Mouse (Mus musculus): ENCODE results near the gene Rbm24. TPM values are rescaled to one million over a fixed set of nuclear protein-coding genes. Genes with fewer than 3 reads are reported as not detected.

Rbm24 gene
- polyA plus RNA-seq, 1 experiment from 2014 or later: 2.1 TPM

- no peaks in the 10 kb centered on the region for H3K9me3 ChIP-seq (replicated peaks)
- no peak for DNase-seq (ENCODE audit: low spot score)
- no peak overlapping the region for H3K27ac ChIP-seq (replicated peaks)
- WGBS: 58% methylated on average over 4 of the region's 4 CpGs
- H3K27me3 ChIP-seq (ENCODE audit: low read depth, poor library complexity, severe bottlenecking): no peaks in the 10 kb centered on the region
- H3K4me3 ChIP-seq: no peak overlapping the region
- H3K36me3 ChIP-seq: no peaks in the 10 kb centered on the region
- H3K4me1 ChIP-seq: no peaks in the 10 kb centered on the region; the same call in 1 of the 2 replicates
These were observed 31.7 kb downstream of the Rbm24 start for GRCm38 (mm10) chr13:46449955-46450354.

GRCm38 (mm10) chr13:46450623-46451022 lies 32.4 kb downstream of the Rbm24 start:
- DNase-seq (ENCODE audit: low spot score): no peak
- WGBS: 86% methylated on average over 7 of the region's 7 CpGs
- no peak overlapping the region for H3K4me3 ChIP-seq
- no peaks in the 10 kb centered on the region for H3K9me3 ChIP-seq (replicated peaks)
- no peak overlapping the region for H3K27ac ChIP-seq (replicated peaks)
- H3K27me3 ChIP-seq (ENCODE audit: low read depth, poor library complexity, severe bottlenecking): no peaks in the 10 kb centered on the region
- H3K36me3 ChIP-seq: no peaks in the 10 kb centered on the region
- H3K4me1 ChIP-seq: no peaks in the 10 kb centered on the region; the same call in 1 of the 2 replicates

GRCm38 (mm10) chr13:46451548-46451947 lies 33.3 kb downstream of the Rbm24 start:
- Histone ChIP-seq H3K36me3 (no peaks in the 10 kb centered on the region), H3K27ac (replicated peaks) (no peak overlapping the region), H3K9me3 (replicated peaks) (no peaks in the 10 kb centered on the region), H3K27me3 (ENCODE audit: low read depth, poor library complexity, severe bottlenecking) (no peaks in the 10 kb centered on the region), H3K4me1 (no peaks in the 10 kb centered on the region), H3K4me3 (no peak overlapping the region)
- DNase-seq (ENCODE audit: low spot score): no peak
- 75% methylated on average over 3 of the region's 3 CpGs for WGBS

GRCm38 (mm10) chr13:46459546-46459945 lies 41.3 kb downstream of the Rbm24 start:
- H3K4me1 ChIP-seq: no peaks in the 10 kb centered on the region
- no peak overlapping the region for H3K4me3 ChIP-seq
- 90% methylated on average over 10 of the region's 10 CpGs for WGBS
- H3K27me3 ChIP-seq (ENCODE audit: low read depth, poor library complexity, severe bottlenecking): no peaks in the 10 kb centered on the region
- no peak overlapping the region for H3K27ac ChIP-seq (replicated peaks)
- no peaks in the 10 kb centered on the region for H3K36me3 ChIP-seq
- DNase-seq (ENCODE audit: low spot score): no peak
- no peaks in the 10 kb centered on the region for H3K9me3 ChIP-seq (replicated peaks)

GRCm38 (mm10) chr13:46462280-46462679 lies 44.0 kb downstream of the Rbm24 start:
- H3K4me3 ChIP-seq: no peak overlapping the region
- H3K27me3 ChIP-seq (ENCODE audit: low read depth, poor library complexity, severe bottlenecking): no peaks in the 10 kb centered on the region
- DNase-seq (ENCODE audit: low spot score): no peak
- 90% methylated on average over 4 of the region's 4 CpGs for WGBS
- no peak overlapping the region for H3K27ac ChIP-seq (replicated peaks)
- H3K9me3 ChIP-seq (replicated peaks): no peaks in the 10 kb centered on the region
- no peaks in the 10 kb centered on the region for H3K36me3 ChIP-seq
- no peaks in the 10 kb centered on the region for H3K4me1 ChIP-seq

- no peak for DNase-seq (ENCODE audit: low spot score)
- 80% methylated on average over 3 of the region's 3 CpGs for WGBS
- no peaks in the 10 kb centered on the region for H3K27me3 ChIP-seq (ENCODE audit: low read depth, poor library complexity, severe bottlenecking)
These were observed 45.5 kb downstream of the Rbm24 start for GRCm38 (mm10) chr13:46463764-46464163.

GRCm38 (mm10) chr13:46468251-46468650 lies 50.0 kb downstream of the Rbm24 start:
- Histone ChIP-seq H3K4me3 (no peak overlapping the region), H3K4me1 (no peaks in the 10 kb centered on the region), H3K27ac (replicated peaks) (no peak overlapping the region), H3K36me3 (no peaks in the 10 kb centered on the region), H3K9me3 (replicated peaks) (no peaks in the 10 kb centered on the region), H3K27me3 (ENCODE audit: low read depth, poor library complexity, severe bottlenecking) (no peaks in the 10 kb centered on the region)
- DNase-seq (ENCODE audit: low spot score): no peak
- 80% methylated on average over 8 of the region's 8 CpGs for WGBS

More at GRCm38 (mm10) chr13:46463764-46464163, 45.5 kb downstream of the Rbm24 start:
- Histone ChIP-seq H3K27ac (replicated peaks) (no peak overlapping the region), H3K9me3 (replicated peaks) (no peaks in the 10 kb centered on the region), H3K4me1 (no peaks in the 10 kb centered on the region), H3K36me3 (no peaks in the 10 kb centered on the region), H3K4me3 (no peak overlapping the region)

GRCm38 (mm10) chr13:46469536-46469935 lies 51.3 kb downstream of the Rbm24 start:
- H3K27me3 ChIP-seq (ENCODE audit: low read depth, poor library complexity, severe bottlenecking): no peaks in the 10 kb centered on the region
- no peaks in the 10 kb centered on the region for H3K4me1 ChIP-seq
- no peak for DNase-seq (ENCODE audit: low spot score)
- no peaks in the 10 kb centered on the region for H3K36me3 ChIP-seq
- no peak overlapping the region for H3K27ac ChIP-seq (replicated peaks)
- 92% methylated on average over 2 of the region's 2 CpGs for WGBS
- no peaks in the 10 kb centered on the region for H3K9me3 ChIP-seq (replicated peaks)
- no peak overlapping the region for H3K4me3 ChIP-seq

Other genes starting within 250 kb of the Rbm24 start
- gene Stmnd1, start 144.7 kb upstream of the Rbm24 start, polyA plus RNA-seq (2016; fragmentation: Nextera tagmentation; extraction: Ambion mirVana): not detected in 2 replicates
- 9.2 and 11.2 TPM in 2 replicates for gene Cap2, start 83.4 kb downstream of the Rbm24 start, polyA plus RNA-seq (2016; fragmentation: Nextera tagmentation; extraction: Ambion mirVana)

All from midbrain, embryonic 10.5 days (tissue).